Mouse (Mus musculus) ovary, adult 18-20 months (tissue): ENCODE measurements around the gene 1810049J17Rik.
"Not testable (repeated sequence)": the region's sequence is repeated elsewhere in the genome, so short reads cannot be mapped to it uniquely, and the experiment has no call there.

Source experiments
- DNase-seq: peaks from one replicate; pipeline ENCODE4 v3.0.0; 2022; ENCODE audit warnings: low spot score, mixed read lengths

1810049J17Rik gene

DNA sequence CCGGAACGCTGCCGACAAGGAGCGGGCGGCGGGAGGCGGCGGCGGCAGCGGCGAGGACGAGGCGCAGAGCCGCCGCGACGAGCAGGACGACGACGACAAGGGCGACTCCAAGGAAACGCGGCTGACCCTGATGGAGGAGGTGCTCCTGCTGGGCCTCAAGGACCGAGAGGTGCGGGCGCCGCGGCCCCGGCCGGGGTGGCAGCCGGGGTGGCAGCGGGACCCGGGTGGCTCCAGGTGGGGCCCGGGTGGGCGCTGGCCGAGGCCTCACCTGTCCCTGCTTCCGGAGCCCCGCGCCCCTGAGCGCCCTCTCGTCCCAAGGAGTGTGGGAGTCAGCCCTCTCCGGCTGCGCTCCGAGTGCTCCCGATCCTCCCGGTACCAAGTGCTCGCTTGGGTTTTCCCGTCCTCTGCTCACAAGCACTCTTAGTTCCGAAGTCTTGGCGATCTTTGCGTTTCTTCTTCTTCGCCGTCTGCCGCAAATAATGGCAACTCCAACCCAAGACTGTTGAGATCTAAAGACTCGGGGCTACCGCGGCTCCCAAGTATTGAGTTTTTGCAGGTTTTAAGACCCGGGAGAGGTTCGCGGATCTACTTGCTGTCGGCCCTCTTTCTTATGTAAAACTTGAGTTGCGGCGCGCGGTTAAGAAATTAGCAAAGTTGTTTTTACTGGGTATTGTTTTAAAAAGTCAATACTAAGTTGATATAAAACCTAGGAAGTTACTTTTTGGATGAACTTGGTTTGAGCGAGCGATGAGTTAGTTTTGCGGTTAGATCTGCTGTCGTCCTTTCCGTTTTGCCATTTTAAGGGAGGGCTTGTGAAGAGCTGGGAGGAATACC lies at the start of gene 1810049J17Rik:
Gene 1810049J17Rik, minus strand, starts transcription at position 112 of the 834 bp plus-strand sequence.
- DNase-seq, result no peak

DNA sequence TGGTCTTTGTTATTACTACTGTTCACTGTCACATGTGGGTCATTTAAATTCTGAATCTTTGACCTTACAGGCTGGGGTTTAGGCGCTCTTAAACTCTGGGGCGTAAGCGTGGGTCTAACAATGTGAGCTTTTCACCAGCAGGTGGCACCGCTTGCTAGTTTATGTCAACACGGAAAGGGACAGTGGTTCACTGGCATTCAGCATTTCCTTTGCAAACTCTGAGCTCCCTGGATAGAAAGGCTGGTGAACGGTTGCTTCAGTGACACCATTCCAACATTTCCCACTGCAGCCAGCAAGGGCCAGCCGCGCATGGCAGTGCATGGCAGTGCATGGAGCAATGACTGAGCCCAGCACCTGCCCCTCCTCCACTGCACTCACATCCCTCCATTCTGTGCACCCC lies 49.5 kb upstream of the 1810049J17Rik start:
- DNase-seq, result no peak

DNA sequence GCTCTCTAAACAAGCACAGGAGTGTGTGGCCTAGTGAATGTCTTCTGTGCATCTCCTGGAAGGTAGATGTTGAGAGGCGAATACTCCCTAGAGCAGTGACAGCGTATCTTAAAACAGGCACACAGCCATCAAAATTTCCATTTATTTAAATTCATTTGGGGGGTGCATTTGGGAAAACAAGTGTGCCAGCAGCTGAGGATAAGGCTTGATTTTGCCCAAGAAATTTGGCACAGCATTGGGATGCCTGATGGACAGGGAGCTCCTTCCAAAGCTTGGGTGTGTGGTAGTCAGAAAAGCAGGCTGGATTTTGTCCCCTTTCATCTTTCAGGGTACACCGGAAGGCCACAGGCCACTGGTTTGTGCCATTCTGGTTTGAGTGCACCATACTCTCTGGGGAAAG lies 48.4 kb upstream of the 1810049J17Rik start:
- DNase-seq, result no peak

- DNase-seq, result no peak
Measured at GRCm38 (mm10) chr15:12368850-12369249, 47.2 kb upstream of the 1810049J17Rik start.

DNA sequence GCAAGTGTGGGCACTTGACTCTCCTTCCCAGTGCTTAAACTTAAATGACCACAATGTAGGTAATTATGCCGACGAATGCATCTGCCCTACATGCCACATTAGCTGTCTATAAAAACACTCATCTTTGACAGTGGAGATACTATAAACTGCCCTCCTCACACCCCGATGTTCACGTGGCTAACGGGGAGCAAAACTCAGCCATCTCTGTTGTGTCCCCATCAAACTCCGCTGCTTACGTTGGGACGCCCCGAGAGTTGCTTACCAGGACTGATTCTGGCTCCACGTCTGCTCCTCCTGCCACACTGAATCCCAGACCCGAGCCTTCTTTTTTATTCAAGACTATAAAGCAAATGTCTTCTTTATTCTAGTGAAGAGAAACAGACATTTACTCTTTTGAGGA lies 46.7 kb upstream of the 1810049J17Rik start:
- DNase-seq, result no peak

GRCm38 (mm10) chr15:12367306-12368080 lies 45.8 kb upstream of the 1810049J17Rik start:
- peak; percentile 60 for DNase-seq

DNA sequence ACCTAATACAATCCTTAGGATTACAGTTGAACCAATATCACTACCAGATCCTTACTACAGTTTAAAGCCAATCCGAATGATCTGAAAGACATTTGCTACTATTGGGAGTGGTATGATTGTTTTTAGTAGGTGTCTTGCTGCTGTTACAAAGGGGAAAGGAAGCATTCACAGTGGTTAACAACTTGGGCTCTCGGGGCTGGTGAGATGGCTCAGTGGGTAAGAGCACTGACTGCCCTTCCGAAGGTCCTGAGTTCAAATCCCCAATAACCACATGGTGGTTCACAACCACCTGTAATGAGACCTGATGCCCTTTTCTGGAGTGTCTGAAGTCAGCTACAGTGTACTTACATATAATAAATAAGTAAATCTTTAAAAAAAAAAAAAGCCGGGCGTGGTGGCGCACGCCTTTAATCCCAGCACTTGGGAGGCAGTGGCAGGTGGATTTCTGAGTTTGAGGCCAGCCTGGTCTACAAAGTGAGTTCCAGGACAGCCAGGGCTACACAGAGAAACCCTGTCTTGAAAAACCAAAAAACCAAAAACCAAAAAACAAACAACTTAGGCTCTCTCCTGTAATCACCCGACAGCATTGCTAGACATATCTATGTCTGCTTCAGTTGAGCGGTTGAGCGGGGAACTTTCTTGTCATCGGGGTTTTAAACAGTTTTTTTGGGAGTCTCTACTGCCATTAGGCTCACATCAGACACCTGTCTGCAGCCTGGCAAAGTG lies 45.0 kb upstream of the 1810049J17Rik start:
- not testable (repeated sequence) for DNase-seq

DNA sequence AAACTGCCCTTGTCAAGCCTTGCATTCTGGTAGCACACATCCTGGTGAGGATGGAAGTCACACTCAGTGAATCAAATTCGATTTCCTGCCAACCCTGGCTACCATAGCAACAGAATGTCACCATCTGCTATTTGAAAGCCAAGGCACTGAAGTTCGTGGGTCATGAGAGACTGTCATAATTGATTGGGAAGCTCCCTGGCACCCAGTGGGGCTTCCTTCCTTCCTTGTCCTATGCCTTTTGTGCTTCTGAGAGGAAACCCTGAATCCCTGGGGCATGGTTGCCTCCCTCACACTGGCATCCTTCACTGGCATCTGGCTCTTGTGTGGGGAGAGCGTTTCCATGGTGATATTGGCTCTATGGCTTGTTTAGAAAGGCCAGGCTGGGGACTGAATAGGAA lies 44.4 kb upstream of the 1810049J17Rik start:
- no peak for DNase-seq

GRCm38 (mm10) chr15:12365416-12366071 lies 43.8 kb upstream of the 1810049J17Rik start:
- DNase-seq, result no peak

DNA sequence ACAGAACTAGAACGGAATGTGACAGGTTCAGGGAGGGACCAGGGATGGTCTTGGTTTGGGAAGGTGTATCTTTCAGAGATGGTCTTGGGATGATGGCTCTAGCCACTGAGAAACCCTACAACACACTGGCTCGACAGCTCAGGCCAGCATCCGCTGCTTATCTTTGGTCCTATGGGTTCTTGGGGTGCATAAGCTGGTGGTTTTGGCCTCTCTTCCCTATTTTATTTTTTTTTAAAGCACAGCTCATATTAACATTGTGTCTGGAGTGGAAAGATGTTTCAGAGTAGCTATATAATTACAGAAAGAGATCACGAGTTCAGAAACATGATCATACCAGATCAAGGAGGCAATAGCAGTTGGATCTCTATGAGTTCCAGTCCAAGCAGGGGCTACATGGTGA lies 42.4 kb upstream of the 1810049J17Rik start:
- no peak for DNase-seq

GRCm38 (mm10) chr15:12362701-12363040 lies 41.0 kb upstream of the 1810049J17Rik start:
- DNase-seq, result no peak

DNA sequence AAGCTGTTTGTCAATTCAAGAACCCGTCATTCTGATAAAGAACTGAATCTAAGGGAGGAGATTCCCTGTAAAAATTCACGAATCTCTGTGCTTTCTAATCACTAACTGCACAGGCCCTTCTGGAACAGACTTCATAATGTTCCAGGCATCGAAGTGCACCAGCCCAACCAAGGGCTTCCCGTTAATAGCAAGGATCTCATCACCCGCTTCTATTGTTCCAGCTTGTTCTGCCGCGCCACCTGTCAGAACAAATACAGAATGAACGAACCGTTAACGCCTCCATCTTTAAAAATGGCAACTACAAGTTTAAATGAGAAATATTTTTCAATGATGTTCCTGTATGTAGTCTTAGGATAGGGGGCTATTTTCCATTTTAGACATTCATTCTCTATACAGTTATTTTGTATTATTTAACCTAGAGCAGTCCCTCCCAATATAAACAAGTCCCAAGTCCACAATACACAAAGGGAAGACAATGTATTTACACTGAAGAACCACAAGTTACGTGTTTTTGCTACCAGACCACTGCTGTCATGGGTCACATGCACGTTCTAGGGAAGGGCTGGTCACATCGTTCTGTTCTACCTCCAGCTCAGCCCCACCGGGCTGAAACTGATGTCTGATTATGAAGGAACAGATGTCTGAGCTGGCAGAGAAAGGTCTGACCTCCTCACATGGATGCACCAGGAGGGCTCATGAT lies 40.5 kb upstream of the 1810049J17Rik start:
- DNase-seq, result no peak

DNA sequence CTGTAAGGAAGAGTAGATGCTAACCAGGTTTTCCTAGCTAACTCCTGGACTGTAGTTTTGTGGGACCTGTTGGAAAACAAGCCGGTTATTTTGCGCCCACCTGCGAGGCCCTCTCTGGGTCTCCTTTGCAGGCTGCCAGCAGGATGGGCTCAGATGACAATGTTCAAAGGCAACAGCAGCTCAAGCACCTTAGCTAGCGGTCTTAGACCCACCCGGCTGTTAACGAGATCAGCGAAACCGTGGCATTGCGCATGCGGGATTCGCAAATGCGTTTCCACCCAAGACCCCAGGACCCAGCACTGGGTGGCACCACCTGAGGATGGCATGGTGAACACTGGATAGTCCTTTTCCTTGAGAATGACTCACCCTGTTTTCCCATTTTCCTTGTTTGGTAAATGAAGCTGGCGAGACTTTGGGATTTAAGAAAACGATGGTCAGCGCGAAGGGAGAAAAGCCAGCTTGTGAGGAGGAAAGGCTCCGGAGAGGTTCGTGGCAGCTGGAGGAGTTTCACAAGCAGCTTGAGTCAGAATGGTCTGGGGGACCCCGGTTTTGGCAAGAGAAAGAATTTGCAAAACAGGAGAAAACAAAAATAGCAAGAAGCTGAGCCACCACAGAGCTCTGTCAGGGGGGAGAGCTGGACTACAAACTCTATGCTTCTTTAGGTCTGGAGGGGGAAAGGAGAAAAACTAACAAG lies 39.0 kb upstream of the 1810049J17Rik start:
- DNase-seq, result no peak

DNA sequence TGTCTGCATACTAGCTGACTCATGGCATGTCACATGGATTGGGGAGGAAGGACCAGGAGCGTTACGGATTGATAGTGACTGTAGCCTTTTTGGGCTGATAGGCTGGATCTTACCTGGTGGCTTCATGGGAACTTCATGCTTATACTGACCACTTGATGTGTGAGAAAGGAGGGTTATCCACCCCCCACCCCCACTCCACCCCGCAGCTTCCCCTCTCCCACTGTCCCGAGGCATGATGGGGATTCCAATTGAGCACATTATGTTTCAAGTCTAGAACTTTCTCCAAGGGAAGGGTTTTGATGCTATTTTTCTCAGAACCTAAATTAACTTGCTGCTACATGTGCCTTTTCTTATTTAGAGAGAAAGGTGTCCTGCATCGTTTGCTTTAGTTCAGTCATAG lies 36.7 kb upstream of the 1810049J17Rik start:
- no peak for DNase-seq

DNA sequence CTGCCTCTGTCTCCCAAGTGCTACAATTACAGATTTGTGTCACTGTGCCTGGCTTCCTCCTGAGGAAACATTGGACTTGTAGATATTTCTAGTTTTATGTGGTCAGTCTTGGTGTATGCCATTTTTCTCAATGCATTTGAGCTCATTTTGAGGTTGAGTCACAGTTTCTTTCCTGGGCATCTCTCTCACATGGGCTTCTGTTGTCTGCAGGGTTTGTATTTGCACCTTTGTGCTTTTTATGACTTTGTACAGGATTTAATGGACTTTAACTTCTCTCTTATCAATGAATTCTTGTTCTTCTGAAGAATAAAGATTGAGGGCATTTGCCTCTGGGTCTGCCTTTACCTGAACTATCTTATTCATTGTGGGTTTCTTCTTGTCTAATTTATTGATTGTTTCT lies 35.8 kb upstream of the 1810049J17Rik start:
- DNase-seq, result no peak

DNA sequence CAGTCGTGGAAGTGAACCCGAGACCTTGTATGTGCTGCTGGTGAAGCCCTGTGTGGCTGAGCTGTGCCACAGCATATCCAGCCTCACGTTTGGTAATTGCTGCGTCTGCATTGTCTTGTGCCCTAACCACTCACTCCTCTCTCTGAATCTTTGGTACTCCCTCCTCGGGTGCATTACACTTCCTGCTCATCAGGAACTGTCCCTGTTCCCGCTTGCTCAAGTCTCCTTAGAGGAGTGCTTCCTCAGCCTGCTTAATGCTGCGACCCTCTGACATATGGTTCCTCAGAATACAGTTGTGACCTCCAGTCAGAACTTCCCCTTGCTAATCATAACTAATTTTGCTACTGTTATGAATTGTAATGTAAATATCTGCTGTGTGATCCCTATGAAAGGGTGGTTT lies 34.2 kb upstream of the 1810049J17Rik start:
- no peak for DNase-seq

- no peak for DNase-seq
Measured at GRCm38 (mm10) chr15:12355261-12355660, 33.6 kb upstream of the 1810049J17Rik start.

- no peak for DNase-seq
Measured at GRCm38 (mm10) chr15:12354281-12354810, 32.6 kb upstream of the 1810049J17Rik start.

DNA sequence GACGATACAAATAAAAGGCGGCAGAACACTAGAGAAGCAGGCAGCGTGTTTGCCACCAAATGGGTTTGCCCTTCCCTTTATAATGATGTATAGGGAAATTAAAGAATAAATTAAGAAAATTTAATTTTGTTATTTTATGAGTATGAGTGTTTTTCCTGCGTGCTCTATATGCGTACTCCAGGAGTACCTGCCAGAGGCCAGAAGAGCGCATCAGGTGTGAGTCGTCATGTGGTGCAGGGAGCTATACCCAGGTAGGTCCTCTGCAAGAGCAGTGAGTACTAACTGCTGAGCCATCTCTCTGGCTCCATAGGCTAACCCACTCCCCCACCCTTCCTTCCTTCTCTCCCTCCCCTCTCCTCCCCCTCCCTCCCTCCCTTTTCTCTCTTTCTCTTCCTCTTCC lies 29.8 kb upstream of the 1810049J17Rik start:
- no peak for DNase-seq

DNA sequence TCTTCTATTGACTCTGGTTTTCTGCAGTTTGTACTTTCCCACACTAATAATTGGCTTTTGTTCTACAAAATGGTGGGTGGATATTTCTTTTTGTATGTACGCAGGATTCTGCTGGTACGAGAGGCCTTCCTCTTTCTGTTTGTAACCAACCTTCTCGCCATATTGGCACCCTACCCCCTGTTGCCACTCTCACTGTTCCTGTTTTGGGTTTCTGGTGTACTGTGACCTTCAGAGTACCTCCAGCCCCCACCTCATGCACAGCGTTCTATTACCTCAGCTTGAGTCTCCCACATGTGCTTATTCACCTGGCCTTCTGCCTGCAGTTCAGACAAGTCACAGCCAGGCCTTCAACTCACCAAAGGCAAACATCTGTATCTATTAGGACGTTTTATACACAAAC lies 28.1 kb upstream of the 1810049J17Rik start:
- DNase-seq, result no peak

- DNase-seq, result no peak
Measured at GRCm38 (mm10) chr15:12348950-12349349, 27.3 kb upstream of the 1810049J17Rik start.
